Mouse (Mus musculus): ENCODE measurements around the gene Tmbim6.
A peak's percentile ranks its signal among the peaks of the same experiment; 100 is the strongest.

Gene Tmbim6

GRCm38 (mm10) chr15:99392486-99393385, at the start of gene Tmbim6:
TSS of gene Tmbim6 (plus strand) at chr15:99392882.
- peak; percentile 99 for DNase-seq (ENCODE audit: low spot score in 2 of 2)

GRCm38 (mm10) chr15:99343414-99344147, 49.1 kb upstream of the Tmbim6 start:
- no peak for DNase-seq (ENCODE audit: low spot score in 2 of 2)

DNA sequence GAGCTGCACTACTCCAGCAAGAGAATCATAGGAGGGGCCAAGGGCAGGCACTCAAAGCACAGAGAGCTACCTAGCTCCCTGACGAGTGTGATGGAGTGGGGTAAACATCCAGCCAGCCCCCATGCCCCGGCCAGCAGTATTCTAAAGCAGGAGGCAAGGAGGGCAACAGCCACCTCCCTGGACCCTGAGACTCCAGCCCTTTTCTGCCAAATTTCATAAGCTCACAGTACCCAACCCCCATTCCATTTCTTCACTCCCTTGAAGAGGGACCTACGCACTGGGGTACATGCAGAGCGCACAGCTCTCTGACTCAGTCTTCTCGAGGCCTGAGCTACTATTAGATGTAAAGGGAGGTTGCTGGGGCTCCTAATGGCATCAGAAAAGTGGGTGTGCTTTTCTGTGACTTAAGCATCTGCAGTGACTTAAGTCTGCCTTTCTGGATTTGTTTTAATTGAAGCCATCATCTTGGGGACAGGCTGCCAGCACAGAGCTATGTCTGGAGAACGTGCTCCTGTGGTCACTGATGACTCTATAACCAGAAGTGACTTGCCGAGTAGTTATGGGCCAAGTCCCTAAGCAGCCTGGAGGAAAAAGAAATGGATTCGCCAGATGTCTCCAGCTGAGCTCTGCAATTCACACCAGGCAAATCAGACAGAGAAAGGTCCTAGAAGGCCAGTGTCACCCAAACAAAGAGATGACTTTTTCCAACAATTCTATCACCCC, 48.4 kb upstream of the Tmbim6 start:
- no peak for DNase-seq (ENCODE audit: low spot score in 2 of 2)

- no peak for DNase-seq (ENCODE audit: low spot score in 2 of 2)
Observed at GRCm38 (mm10) chr15:99344961-99345360, 47.7 kb upstream of the Tmbim6 start.

GRCm38 (mm10) chr15:99351610-99352009, 41.1 kb upstream of the Tmbim6 start:
- no peak for DNase-seq (ENCODE audit: low spot score in 2 of 2)

- no peak for DNase-seq (ENCODE audit: low spot score in 2 of 2)
Observed at GRCm38 (mm10) chr15:99352306-99352705, 40.4 kb upstream of the Tmbim6 start.

GRCm38 (mm10) chr15:99355660-99356059, 37.0 kb upstream of the Tmbim6 start:
- DNase-seq (ENCODE audit: low spot score in 2 of 2): no peak

DNA sequence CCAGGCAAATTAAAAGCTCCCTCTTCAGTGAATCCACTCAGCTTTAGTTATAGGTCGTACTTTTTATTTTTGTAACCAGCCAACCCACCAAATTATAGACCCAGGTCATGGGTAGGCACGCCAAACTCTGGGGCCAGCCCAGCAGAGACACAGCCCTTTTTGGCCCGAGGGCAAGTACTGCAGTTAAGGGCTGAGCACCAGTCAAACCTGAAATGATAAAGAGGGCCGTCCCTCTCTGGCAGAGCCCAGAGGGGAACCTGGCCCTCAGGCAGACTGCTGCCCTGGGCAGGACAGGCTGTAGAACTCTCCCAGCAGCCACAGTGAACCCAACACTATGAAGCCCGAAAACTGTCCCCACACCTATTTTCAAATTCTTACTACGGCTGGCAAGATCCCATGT, 36.2 kb upstream of the Tmbim6 start:
- no peak for DNase-seq (ENCODE audit: low spot score in 2 of 2)

DNA sequence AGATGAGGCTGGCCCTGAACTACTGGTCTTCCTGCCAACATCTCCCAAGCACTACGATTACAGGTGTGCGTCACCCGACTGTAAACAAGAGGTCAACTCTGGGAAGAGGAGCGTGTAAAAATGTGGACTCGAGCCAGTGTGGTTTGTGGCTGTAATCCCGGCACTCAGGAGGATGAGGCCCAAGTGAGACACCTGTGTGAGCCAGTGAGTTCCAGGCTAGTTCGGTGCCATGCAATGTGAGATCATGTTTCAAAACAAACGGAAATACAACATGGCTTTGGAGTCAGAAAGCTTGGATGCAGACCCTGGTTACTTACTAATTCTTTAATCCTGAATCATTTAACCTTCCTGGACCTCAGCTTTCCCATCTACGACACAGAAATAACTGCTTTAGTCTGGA, 33.7 kb upstream of the Tmbim6 start:
- DNase-seq (ENCODE audit: low spot score in 2 of 2): no peak

DNA sequence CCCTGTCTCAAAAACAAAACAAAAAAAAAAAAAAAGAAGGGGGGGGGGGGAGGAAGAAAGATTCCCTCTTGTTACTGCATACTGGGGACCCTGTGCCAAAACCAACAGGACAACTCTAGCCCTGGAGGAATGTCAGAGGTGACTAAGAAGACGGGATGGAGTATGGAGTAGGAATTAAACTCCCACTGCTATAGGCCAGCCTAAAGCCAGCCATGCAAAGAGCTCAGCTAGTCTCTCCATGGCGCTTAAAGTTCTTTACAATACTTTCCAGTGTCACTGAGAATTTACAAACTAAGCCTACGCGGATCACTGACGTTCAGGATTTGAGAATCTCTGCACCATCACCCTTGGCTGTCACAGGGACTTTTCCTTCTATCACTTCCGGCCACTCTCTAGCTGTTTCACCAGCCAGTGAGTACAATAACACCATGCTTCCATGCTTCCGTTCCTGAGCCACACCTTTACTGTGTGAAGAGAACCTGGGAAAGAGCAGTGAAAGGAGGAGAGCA, 28.6 kb upstream of the Tmbim6 start:
- no peak for DNase-seq (ENCODE audit: low spot score in 2 of 2)

- DNase-seq (ENCODE audit: low spot score in 2 of 2): no peak
Observed at GRCm38 (mm10) chr15:99364921-99365320, 27.8 kb upstream of the Tmbim6 start.

DNA sequence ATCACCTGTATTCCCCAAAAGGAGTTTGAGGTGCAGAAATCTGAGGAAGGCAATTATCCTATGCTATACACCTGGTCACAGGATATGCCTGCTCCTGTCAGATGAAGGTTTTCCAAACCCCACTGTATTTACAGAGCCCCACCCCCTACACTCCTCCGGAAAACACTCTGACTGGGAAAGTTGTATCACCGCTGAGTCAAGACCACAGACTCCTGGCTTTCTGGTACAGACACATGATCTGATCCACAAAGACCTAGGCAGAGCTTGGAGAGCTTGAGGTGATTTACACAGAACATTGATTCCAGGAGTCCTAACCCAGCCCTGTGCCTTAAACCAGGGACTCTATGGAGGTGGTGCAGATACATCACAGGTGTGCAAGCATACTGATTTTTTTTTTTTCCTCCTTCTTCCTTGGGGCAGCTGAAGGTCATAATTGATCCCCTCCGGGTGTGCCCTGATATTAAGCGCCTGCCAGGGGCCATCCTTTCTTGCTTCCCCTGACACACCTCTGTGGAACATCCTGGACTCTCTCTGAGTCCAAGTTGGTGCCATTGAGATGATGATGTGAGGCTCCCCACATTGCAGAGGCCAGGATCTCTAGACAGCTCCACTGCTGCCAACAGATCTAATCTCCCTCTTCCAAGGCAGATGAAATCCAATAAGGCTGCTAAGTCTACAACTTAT, 24.0 kb upstream of the Tmbim6 start:
- no peak for DNase-seq (ENCODE audit: low spot score in 2 of 2)

DNA sequence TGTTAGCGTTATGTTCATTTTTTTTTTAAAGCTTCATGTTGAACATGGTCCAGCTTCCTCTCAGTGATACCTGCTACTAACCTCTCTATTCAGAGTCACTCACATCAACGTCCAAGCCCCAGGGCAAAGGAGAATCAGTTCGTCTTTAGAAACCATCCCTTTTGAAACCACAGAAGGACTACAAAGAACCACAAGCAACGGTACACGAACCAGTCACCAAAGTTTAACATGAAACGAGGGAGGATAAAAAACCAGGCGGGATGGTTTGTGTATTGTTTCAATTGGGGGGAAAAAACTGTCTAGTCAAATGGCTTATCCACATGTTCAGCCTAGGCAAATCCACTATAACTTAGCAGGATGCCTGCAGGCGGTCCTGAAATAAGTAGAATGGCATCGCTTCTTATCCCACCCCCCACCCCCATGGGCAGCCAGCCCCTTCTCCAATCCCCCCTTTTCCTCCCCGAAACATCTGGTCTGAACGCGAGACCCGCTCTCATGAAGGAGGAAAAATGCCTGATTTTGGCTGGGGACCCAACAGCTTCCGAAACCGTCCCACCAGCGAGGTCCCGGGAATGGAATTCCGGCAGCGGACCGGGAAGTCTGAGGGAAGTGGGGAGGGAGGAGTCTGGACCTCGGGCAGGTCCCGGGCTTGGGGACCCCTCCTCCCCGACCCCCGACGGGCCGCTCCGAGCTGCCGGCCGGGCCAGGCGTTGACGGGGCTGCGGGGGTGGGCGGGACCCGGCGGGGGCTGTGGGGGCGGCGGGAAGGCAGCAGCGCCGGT, 23.1 kb upstream of the Tmbim6 start:
- DNase-seq (ENCODE audit: low spot score in 2 of 2): no peak

GRCm38 (mm10) chr15:99370259-99370691, 22.4 kb upstream of the Tmbim6 start, which contains the start of gene Fmnl3:
TSS of gene Fmnl3 (minus strand) at chr15:99370482.
- peak; percentile 96 to 99 for DNase-seq (ENCODE audit: low spot score in 2 of 2)

- no peak for DNase-seq (ENCODE audit: low spot score in 2 of 2)
Observed at GRCm38 (mm10) chr15:99371526-99372340, 20.9 kb upstream of the Tmbim6 start.

- no peak for DNase-seq (ENCODE audit: low spot score in 2 of 2)
Observed at GRCm38 (mm10) chr15:99372761-99373160, 19.9 kb upstream of the Tmbim6 start.

DNA sequence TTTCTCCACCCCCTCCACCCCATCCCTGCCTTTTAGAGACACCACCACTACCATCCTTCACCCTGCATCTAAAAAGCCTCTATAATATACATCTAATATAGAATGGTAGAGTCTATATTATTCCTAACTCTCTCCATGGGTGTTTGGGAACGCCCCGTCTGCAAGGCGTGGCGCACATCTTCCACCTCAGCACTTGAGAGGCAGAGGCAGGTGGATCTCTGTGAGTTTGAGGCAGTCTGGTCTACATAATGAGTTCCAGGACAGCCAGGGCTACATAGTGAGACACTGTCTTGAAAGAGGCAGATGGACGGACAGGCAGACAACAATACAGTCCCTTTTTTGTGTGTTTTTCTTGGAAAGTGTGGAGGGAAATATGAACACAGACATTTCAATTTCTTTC, 17.6 kb upstream of the Tmbim6 start:
- DNase-seq (ENCODE audit: low spot score in 2 of 2): no peak

DNA sequence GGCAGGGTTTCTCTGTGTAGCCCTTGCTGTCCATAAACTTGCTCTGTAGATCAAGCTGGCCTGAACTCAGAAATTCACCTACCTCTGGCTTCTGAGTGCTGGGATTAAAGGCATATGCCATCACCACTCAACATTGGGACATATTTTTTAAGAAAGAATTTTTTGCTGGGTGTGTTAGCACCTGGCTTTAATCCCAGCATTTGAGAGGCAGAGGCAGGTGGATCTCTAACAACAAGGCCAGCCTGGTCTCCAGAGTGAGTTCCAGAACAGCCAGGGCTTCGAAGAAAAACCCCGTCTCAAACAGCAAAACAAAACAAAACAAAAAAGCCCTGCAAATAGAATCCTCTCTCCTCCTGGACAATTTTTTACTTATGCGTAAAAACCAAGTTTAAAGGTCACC, 17.1 kb upstream of the Tmbim6 start:
- DNase-seq (ENCODE audit: low spot score in 2 of 2): no peak

- DNase-seq (ENCODE audit: low spot score in 2 of 2): no peak
Observed at GRCm38 (mm10) chr15:99376240-99376639, 16.4 kb upstream of the Tmbim6 start.

GRCm38 (mm10) chr15:99382893-99383292, 9.8 kb upstream of the Tmbim6 start:
- no peak for DNase-seq (ENCODE audit: low spot score in 2 of 2)
